Mouse (Mus musculus) myocyte (in vitro differentiated cells): ENCODE measurements around the gene Gnat1.

ENCODE experiments used
- E2F4 ChIP-seq: IDR thresholded peaks from one replicate; pipeline ENCODE4 v1.6.1; 2011; ENCODE audit warnings: mild to moderate bottlenecking, control low read depth, moderate library complexity; ENCODE audit not compliant: insufficient read depth
- MAX ChIP-seq: IDR thresholded peaks from one replicate; pipeline ENCODE4 v1.6.1; 2011; ENCODE audit warnings: low read depth, mild to moderate bottlenecking, control low read depth
- MYOD1 ChIP-seq, 3 experiments: IDR thresholded peaks; one replicate each; pipeline ENCODE4 v1.6.1; 2011; ENCODE audit warnings: control low read depth in 2 of 3, low read depth in 2 of 3, mild to moderate bottlenecking in 2 of 3, moderate library complexity in 1 of 3; ENCODE audit not compliant: insufficient read length in 2 of 3, control insufficient read depth in 1 of 3
- POLR2A ChIP-seq: IDR thresholded peaks from one replicate; pipeline ENCODE4 v1.6.1; 2011; ENCODE audit warnings: low read depth, mild to moderate bottlenecking, control low read depth, moderate library complexity; ENCODE audit not compliant: insufficient read length
- POLR2AphosphoS2 ChIP-seq: IDR thresholded peaks from one replicate; pipeline ENCODE4 v1.6.1; 2011; ENCODE audit warnings: low read depth, control low read depth; ENCODE audit not compliant: insufficient read length
- REST ChIP-seq: IDR thresholded peaks from one replicate; pipeline ENCODE4 v1.6.1; 2011; ENCODE audit warnings: mild to moderate bottlenecking, control low read depth, moderate library complexity; ENCODE audit not compliant: insufficient read depth, insufficient read length
- TCF3 ChIP-seq: IDR thresholded peaks from one replicate; pipeline ENCODE4 v1.6.1; 2011; ENCODE audit warnings: low read depth, control low read depth; ENCODE audit not compliant: insufficient read length
- USF1 ChIP-seq: IDR thresholded peaks from one replicate; pipeline ENCODE4 v1.6.1; 2011; ENCODE audit warnings: low read depth, mild to moderate bottlenecking, control low read depth, moderate library complexity

DNA sequence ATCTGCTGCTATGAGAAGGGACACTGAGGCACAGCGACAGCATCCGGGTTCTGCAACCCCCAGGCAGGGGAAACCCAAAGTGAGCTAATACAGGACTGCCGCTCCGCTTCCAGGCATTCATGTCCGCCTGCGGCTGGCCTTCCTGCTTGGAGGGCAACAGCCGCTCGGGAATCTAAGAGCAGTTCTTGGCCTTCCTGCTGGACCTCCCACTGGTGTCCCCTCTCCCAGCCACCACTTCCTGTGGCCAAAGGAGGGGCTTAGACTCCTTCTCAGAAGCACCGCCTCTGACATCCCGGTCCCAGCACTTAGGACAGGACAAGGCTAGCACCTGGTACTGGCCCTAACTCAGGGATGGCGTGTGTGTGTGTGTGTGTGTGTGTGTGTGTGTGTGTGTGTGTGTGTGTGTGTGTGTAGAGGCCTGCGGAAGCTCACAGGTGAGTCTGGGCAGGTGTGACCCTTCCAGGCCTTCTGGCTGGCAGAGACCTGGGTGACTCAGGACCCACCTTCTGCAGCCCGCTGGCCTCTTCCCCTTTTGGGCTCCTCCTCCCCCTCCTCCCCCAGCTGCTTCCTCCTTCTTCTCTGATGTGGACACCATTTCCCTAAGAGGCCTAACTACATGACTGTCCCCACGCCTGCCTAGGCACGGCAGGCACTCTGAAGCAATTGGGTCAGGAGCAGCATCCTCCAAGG is 50.6 kb downstream of the Gnat1 start:
- TF ChIP-seq POLR2A: no peak
- TF ChIP-seq MYOD1 (IDR thresholded peaks at IDR 0.05; ENCODE audit: control insufficient read depth in 1 of 3, insufficient read length in 2 of 3, low read depth in 2 of 3): no peak
- no peak for TF ChIP-seq USF1
- TF ChIP-seq MAX: no peak
- no peak for TF ChIP-seq TCF3
- TF ChIP-seq E2F4: no peak
- no peak for TF ChIP-seq POLR2AphosphoS2
- TF ChIP-seq REST: no peak
